Mouse (Mus musculus): ENCODE data around the gene Arid5a.

GRCm38 (mm10) chr1:36299126-36299525, 8.4 kb upstream of the Arid5a start:
- TF ChIP-seq POLR2A (IDR thresholded peaks at IDR 0.05; ENCODE audit: insufficient read length, low read depth) (no peak), TCF12 (IDR thresholded peaks at IDR 0.05; ENCODE audit: insufficient read depth, poor library complexity, severe bottlenecking) (no peak), SRF (IDR thresholded peaks at IDR 0.05; ENCODE audit: control insufficient read depth, insufficient read length, low read depth) (no peak), E2F4 (IDR thresholded peaks at IDR 0.05; ENCODE audit: insufficient read depth) (no peak), MYOG (IDR thresholded peaks at IDR 0.05; ENCODE audit: control insufficient read depth in 1 of 3, insufficient read depth in 1 of 3, insufficient read length in 2 of 3, low read depth in 2 of 3) (no peak), USF1 (IDR thresholded peaks at IDR 0.05; ENCODE audit: low read depth) (no peak), CEBPB (IDR thresholded peaks at IDR 0.05; ENCODE audit: insufficient read depth, poor library complexity, severe bottlenecking) (no peak), TCF3 (IDR thresholded peaks at IDR 0.05; ENCODE audit: insufficient read length, low read depth) (no peak), POLR2AphosphoS2 (IDR thresholded peaks at IDR 0.05; ENCODE audit: insufficient read length, low read depth) (no peak), REST (IDR thresholded peaks at IDR 0.05; ENCODE audit: insufficient read depth, insufficient read length) (no peak)

Measured in myocyte (in vitro differentiated cells).